ENCODE assay signal across 16 mouse cellular contexts in genomic region chr3:87766284-87766667, GRCm38 (mm10). TPM values are rescaled to one million over a fixed set of nuclear protein-coding genes. Genes with fewer than 3 reads are reported as not detected.
DNase-seq lines count a peak whose midpoint lies in the region; ATAC-seq and TF ChIP-seq lines count a peak whose summit lies in the region.
"Had no signal": no experiment of that assay in that cellular context is flagged by ENCODE, and none has a peak within 500 bp of the region (broad histone marks: within the 10 kb centered on the region; RNA-seq: fewer than 3 reads in every experiment).

No protein-coding gene starts in this region.

- no peaks in the 10 kb centered on the region for H3K9me3 ChIP-seq in heart, embryonic 16.5 days (replicated peaks; ENCODE audit: control insufficient read depth, low read length)
- no peaks in the 10 kb centered on the region for H3K9me3 ChIP-seq in lung, embryonic 16.5 days (ENCODE audit: control insufficient read depth, low read length)
- H3K9me3 ChIP-seq in intestine, postnatal 0 days (ENCODE audit: control insufficient read depth): no peaks in the 10 kb centered on the region
- no peaks in the 10 kb centered on the region for H3K9me3 ChIP-seq in stomach, embryonic 14.5 days (ENCODE audit: control insufficient read depth, low read depth, low read length)

- 0 out of 2 replicates have a peak overlapping the region, but pooled peaks have one; percentile 38 for H3K9ac ChIP-seq in heart, embryonic 16.5 days (ENCODE audit: low read length)
- peak overlapping the region; percentile 56; the same call in 1 of the 2 replicates for H3K9ac ChIP-seq in lung, embryonic 16.5 days (ENCODE audit: low read length)
- no peak overlapping the region for H3K9ac ChIP-seq in intestine, postnatal 0 days (ENCODE audit: low read depth, low read length)
- H3K9ac ChIP-seq in stomach, embryonic 14.5 days (replicated peaks; ENCODE audit: low read depth, low read length): no peak overlapping the region

- no peak for TF ChIP-seq CTCF in lung, adult 2 months (IDR thresholded peaks at IDR 0.05; ENCODE audit: insufficient read depth, low read length)
- TF ChIP-seq CTCF in intestine, postnatal 0 days (IDR thresholded peaks at IDR 0.05; ENCODE audit: low read depth): no peak
- TF ChIP-seq CTCF in left cerebral cortex, adult 2 months (IDR thresholded peaks at IDR 0.05): no peak

- 84% methylated on average over 3 of the region's 3 CpGs for WGBS in heart, embryonic 16.5 days
- 77% methylated on average over 3 of the region's 3 CpGs for WGBS in lung, embryonic 16.5 days
- WGBS in lung, adult 2 months: 82% methylated on average over 3 of the region's 3 CpGs
- WGBS in intestine, postnatal 0 days: 67% methylated on average over 3 of the region's 3 CpGs
- 84% methylated on average over 3 of the region's 3 CpGs for WGBS in stomach, embryonic 14.5 days

- H3K27ac ChIP-seq in heart, embryonic 16.5 days (ENCODE audit: low read length): peak overlapping the region; percentile 87
- H3K27ac ChIP-seq in lung, embryonic 16.5 days (ENCODE audit: low read length): peak overlapping the region; percentile 97
- no peak overlapping the region for H3K27ac ChIP-seq in intestine, postnatal 0 days (ENCODE audit: low read depth, low read length)
- H3K27ac ChIP-seq in stomach, embryonic 14.5 days (ENCODE audit: low read length): peak overlapping the region; percentile 95; the same call in 1 of the 2 replicates
- H3K27ac ChIP-seq in left cerebral cortex, adult 2 months: no peak overlapping the region; the same call in 1 of the 2 replicates

- H3K27me3 ChIP-seq in heart, embryonic 16.5 days (ENCODE audit: control insufficient read depth, insufficient read depth, low read length): 0 out of 2 replicates have a peak, but pooled peaks cover 4% of the 10 kb centered on the region
- H3K27me3 ChIP-seq in lung, embryonic 16.5 days (ENCODE audit: control insufficient read depth, insufficient read depth, low read depth, low read length): no peaks in the 10 kb centered on the region
- no peaks in the 10 kb centered on the region for H3K27me3 ChIP-seq in intestine, postnatal 0 days (replicated peaks; ENCODE audit: control insufficient read depth, insufficient read depth, low read length)
- H3K27me3 ChIP-seq in stomach, embryonic 14.5 days (ENCODE audit: control insufficient read depth, insufficient read depth, low read length): no peaks in the 10 kb centered on the region

- H3K4me2 ChIP-seq in heart, embryonic 16.5 days (ENCODE audit: low read depth, low read length): peak overlapping the region; percentile 50
- H3K4me2 ChIP-seq in lung, embryonic 16.5 days (ENCODE audit: low read depth, low read length): peak overlapping the region; percentile 48
- 0 out of 2 replicates have a peak overlapping the region, but pooled peaks have one; percentile 7 for H3K4me2 ChIP-seq in intestine, postnatal 0 days (replicated peaks; ENCODE audit: low read depth)
- no peak overlapping the region for H3K4me2 ChIP-seq in stomach, embryonic 14.5 days (replicated peaks; ENCODE audit: low read depth, low read length)

- no peaks in the 10 kb centered on the region for H3K36me3 ChIP-seq in heart, embryonic 16.5 days (ENCODE audit: control insufficient read depth, insufficient read depth)
- H3K36me3 ChIP-seq in lung, embryonic 16.5 days (ENCODE audit: control insufficient read depth, insufficient read depth, low read length): no peaks in the 10 kb centered on the region
- no peaks in the 10 kb centered on the region for H3K36me3 ChIP-seq in intestine, postnatal 0 days (ENCODE audit: control insufficient read depth, insufficient read depth)
- H3K36me3 ChIP-seq in stomach, embryonic 14.5 days (ENCODE audit: control insufficient read depth, insufficient read depth, low read length): no peaks in the 10 kb centered on the region

- TF ChIP-seq POLR2A in lung, adult 2 months (IDR thresholded peaks at IDR 0.05; ENCODE audit: borderline replicate concordance, extremely low read depth, low read depth, low read length): no peak

- H3K4me1 ChIP-seq in heart, embryonic 16.5 days (ENCODE audit: control insufficient read depth, insufficient read depth, low read length): peaks cover 30% of the 10 kb centered on the region
- peaks cover 57% of the 10 kb centered on the region for H3K4me1 ChIP-seq in lung, embryonic 16.5 days (replicated peaks; ENCODE audit: control insufficient read depth, insufficient read depth, low read length)
- peaks cover 15% of the 10 kb centered on the region for H3K4me1 ChIP-seq in lung, adult 2 months (ENCODE audit: control insufficient read depth, insufficient read depth, low read length)
- 0 out of 2 replicates have a peak, but pooled peaks cover 3% of the 10 kb centered on the region for H3K4me1 ChIP-seq in intestine, postnatal 0 days (replicated peaks; ENCODE audit: control insufficient read depth, insufficient read depth, low read length)
- peaks cover 41% of the 10 kb centered on the region for H3K4me1 ChIP-seq in stomach, embryonic 14.5 days (ENCODE audit: control insufficient read depth, insufficient read depth, low read length)

- no peak for ATAC-seq in heart, embryonic 16.5 days (replicated peaks; ENCODE audit: extremely low read depth, insufficient read depth, low FRiP score)
- no peak for ATAC-seq in lung, embryonic 16.5 days (ENCODE audit: low read depth)
- no peak for ATAC-seq in intestine, postnatal 0 days
- ATAC-seq in stomach, embryonic 14.5 days (ENCODE audit: insufficient number of reproducible peaks, insufficient read depth, low FRiP score, low read depth): no peak
- ATAC-seq: CD4-positive, CD25-positive, alpha-beta regulatory T cell, adult 4 months had no signal

- intact Hi-C loops in heart, postnatal 25 days (cut with DNase I): loop anchor here (10.0 kb wide), 1 partner anchor 219 kb away; no protein-coding TSS in a partner anchor
- intact Hi-C loops in left cerebral cortex, adult 2 months (cut with DNase I): no loop called here

- DNase-seq in heart, postnatal 25 days (ENCODE audit: low spot score): no peak
- no peak for DNase-seq in lung, adult 2 months
- DNase-seq in layer of hippocampus, postnatal 36 days: no peak
- DNase-seq in left cerebral cortex, adult 2 months (ENCODE audit: extremely low spot score in 1 of 2, low spot score in 2 of 2): no peak
- DNase-seq: cerebellum, adult 9-10 months; kidney, adult 9 months; right cerebral cortex, postnatal 25 days; thymus, adult 18-20 months had no signal

- H3K4me3 ChIP-seq in heart, embryonic 16.5 days (ENCODE audit: low read length): no peak overlapping the region
- H3K4me3 ChIP-seq in lung, embryonic 16.5 days (ENCODE audit: low read length): peak overlapping the region; percentile 4; the same call in 1 of the 2 replicates
- no peak overlapping the region for H3K4me3 ChIP-seq in lung, adult 2 months (replicated peaks; ENCODE audit: extremely low read depth, low read depth, low read length)
- H3K4me3 ChIP-seq in intestine, postnatal 0 days (ENCODE audit: low read depth, low read length): no peak overlapping the region
- H3K4me3 ChIP-seq in stomach, embryonic 14.5 days (ENCODE audit: low read depth, low read length): no peak overlapping the region
- no peak overlapping the region for H3K4me3 ChIP-seq in left cerebral cortex, adult 2 months
- H3K4me3 ChIP-seq: erythroblast, embryonic 14.5 days had no signal

RNA-seq across cellular contexts. Expression of gene Lrrc71, which starts 17.9 kb away (rescaled TPM):
- 0.71 and 0.87 TPM in 2 replicates for polyA plus RNA-seq in heart, embryonic 16.5 days (2015; fragmentation: Nextera tagmentation; extraction: Ambion mirVana)
- total RNA-seq in heart, postnatal 25 days (2021): under 1 TPM; 0.16 to 0.17 TPM
- 3.9 and 5.9 TPM in 2 replicates for polyA plus RNA-seq in lung, embryonic 16.5 days (2015; fragmentation: Nextera tagmentation; extraction: Ambion mirVana)
- 9.5 and 15.4 TPM in 2 replicates for polyA plus RNA-seq in lung, adult 2 months (2012; rRNA removed)
- polyA plus RNA-seq in intestine, postnatal 0 days (2015; fragmentation: Nextera tagmentation; extraction: Ambion mirVana): 0.23 and 0.34 TPM in 2 replicates
- 0.69 and 1.2 TPM in 2 replicates for polyA plus RNA-seq in stomach, embryonic 14.5 days (2014; fragmentation: Nextera tagmentation; extraction: Ambion mirVana)
- total RNA-seq in layer of hippocampus, postnatal 36 days (2021): 1 to 10 TPM in 1 of 2 experiments, under 1 TPM in 1; 0.40 to 1.6 TPM
- total RNA-seq in left cerebral cortex, adult 2 months (2021): under 1 TPM; 0.16 to 0.54 TPM
- total RNA-seq: gastrocnemius, adult 18-20 months; megakaryocyte progenitor cell, adult 5-6 weeks had no signal
- polyA plus RNA-seq: erythroblast, embryonic 14.5 days had no signal

RNA-seq across cellular contexts. Expression of gene Ntrk1, which starts 28.7 kb away (rescaled TPM):
- 0.39 and 0.44 TPM in 2 replicates for polyA plus RNA-seq in heart, embryonic 16.5 days (2015; fragmentation: Nextera tagmentation; extraction: Ambion mirVana)
- under 1 TPM; 0.17 to 0.18 TPM for total RNA-seq in heart, postnatal 25 days (2021)
- 1.5 and 1.6 TPM in 2 replicates for polyA plus RNA-seq in lung, embryonic 16.5 days (2015; fragmentation: Nextera tagmentation; extraction: Ambion mirVana)
- 0.56 and 0.87 TPM in 2 replicates for polyA plus RNA-seq in lung, adult 2 months (2012; rRNA removed)
- 0.16 and 0.18 TPM in 2 replicates for polyA plus RNA-seq in intestine, postnatal 0 days (2015; fragmentation: Nextera tagmentation; extraction: Ambion mirVana)
- 0.88 and 0.97 TPM in 2 replicates for polyA plus RNA-seq in stomach, embryonic 14.5 days (2014; fragmentation: Nextera tagmentation; extraction: Ambion mirVana)
- under 1 TPM in 1 of 2 experiments, not detected in 1; 0.12 TPM for total RNA-seq in layer of hippocampus, postnatal 36 days (2021)
- total RNA-seq in left cerebral cortex, adult 2 months (2021): under 1 TPM; 0.14 to 0.47 TPM
- total RNA-seq: gastrocnemius, adult 18-20 months; megakaryocyte progenitor cell, adult 5-6 weeks had no signal
- polyA plus RNA-seq: CD4-positive, CD25-positive, alpha-beta regulatory T cell, adult 4 months; erythroblast, embryonic 14.5 days had no signal

RNA-seq across cellular contexts. Expression of gene Insrr, which starts 30.5 kb away (rescaled TPM):
- polyA plus RNA-seq in heart, embryonic 16.5 days (2015; fragmentation: Nextera tagmentation; extraction: Ambion mirVana): not detected in 2 replicates
- under 1 TPM in 1 of 2 experiments, not detected in 1; 0.08 TPM for total RNA-seq in heart, postnatal 25 days (2021)
- polyA plus RNA-seq in lung, embryonic 16.5 days (2015; fragmentation: Nextera tagmentation; extraction: Ambion mirVana): 0.04 and 0.23 TPM in 2 replicates
- polyA plus RNA-seq in lung, adult 2 months (2012; rRNA removed): 0.19 and 0.66 TPM in 2 replicates
- polyA plus RNA-seq in intestine, postnatal 0 days (2015; fragmentation: Nextera tagmentation; extraction: Ambion mirVana): 0.05 TPM in 2 replicates
- polyA plus RNA-seq in stomach, embryonic 14.5 days (2014; fragmentation: Nextera tagmentation; extraction: Ambion mirVana): 0.20 and 0.55 TPM in 2 replicates
- under 1 TPM; 0.15 TPM for total RNA-seq in layer of hippocampus, postnatal 36 days (2021)
- total RNA-seq in left cerebral cortex, adult 2 months (2021): under 1 TPM; 0.54 to 0.72 TPM
- total RNA-seq: gastrocnemius, adult 18-20 months had no signal
- polyA plus RNA-seq: erythroblast, embryonic 14.5 days had no signal

RNA-seq across cellular contexts. Expression of gene Pear1, which starts 57.8 kb away (rescaled TPM):
- 19.4 and 21.5 TPM in 2 replicates for polyA plus RNA-seq in heart, embryonic 16.5 days (2015; fragmentation: Nextera tagmentation; extraction: Ambion mirVana)
- total RNA-seq in heart, postnatal 25 days (2021): 10 to 100 TPM; 17.9 to 21.7 TPM
- polyA plus RNA-seq in lung, embryonic 16.5 days (2015; fragmentation: Nextera tagmentation; extraction: Ambion mirVana): 32.4 and 34.5 TPM in 2 replicates
- 87.2 and 112 TPM in 2 replicates for polyA plus RNA-seq in lung, adult 2 months (2012; rRNA removed)
- 7.7 and 10.1 TPM in 2 replicates for polyA plus RNA-seq in intestine, postnatal 0 days (2015; fragmentation: Nextera tagmentation; extraction: Ambion mirVana)
- 25.4 and 28.3 TPM in 2 replicates for polyA plus RNA-seq in stomach, embryonic 14.5 days (2014; fragmentation: Nextera tagmentation; extraction: Ambion mirVana)
- total RNA-seq in layer of hippocampus, postnatal 36 days (2021): 10 to 100 TPM in 1 of 2 experiments, 1 to 10 TPM in 1; 8.0 to 10.4 TPM
- 1 to 10 TPM; 7.8 to 7.9 TPM for total RNA-seq in left cerebral cortex, adult 2 months (2021)

Comparison
In these comparisons a context has a peak if more than half of its experiments do, and no peak if none do; other contexts are left out.
1. H3K27ac ChIP-seq: peak in heart, embryonic 16.5 days (single experiment), lung, embryonic 16.5 days (single experiment) and stomach, embryonic 14.5 days (single experiment); none in intestine, postnatal 0 days (single experiment) and left cerebral cortex, adult 2 months (single experiment).
2. H3K9ac ChIP-seq: peak in heart, embryonic 16.5 days (single experiment) and lung, embryonic 16.5 days (single experiment); none in intestine, postnatal 0 days (single experiment) and stomach, embryonic 14.5 days (single experiment).